ENCODE assay signal across 17 mouse cellular contexts in genomic region chr6:142992971-142993370, GRCm38 (mm10). TPM values are rescaled to one million over a fixed set of nuclear protein-coding genes. Genes with fewer than 3 reads are reported as not detected.
"Had no signal": no experiment of that assay in that cellular context is flagged by ENCODE, and none has a peak within 500 bp of the region (broad histone marks: within the 10 kb centered on the region; RNA-seq: fewer than 3 reads in every experiment).

No protein-coding gene starts in this region.

- H3K27ac ChIP-seq: limb, embryonic 12.5 days; limb, embryonic 15.5 days; liver, embryonic 14.5 days; macrophage had no signal

- H3K4me3 ChIP-seq: kidney, embryonic 15.5 days; limb, embryonic 12.5 days; limb, embryonic 15.5 days; myocyte; neural tube, embryonic 13.5 days had no signal

- ATAC-seq: liver, postnatal 0 days; lung, postnatal 0 days had no signal

- DNase-seq: kidney, adult 11 months; kidney, adult 8-10 months; left cerebral cortex, postnatal 4 days; liver, postnatal 0 days; lung, embryonic 14.5 days; right cerebral cortex, postnatal 25 days; spleen, adult 18-20 months had no signal

- H3K9me3 ChIP-seq: kidney, embryonic 15.5 days; limb, embryonic 12.5 days; limb, embryonic 15.5 days; neural tube, embryonic 13.5 days had no signal

- H3K27me3 ChIP-seq: kidney, embryonic 15.5 days; limb, embryonic 12.5 days; limb, embryonic 15.5 days; neural tube, embryonic 13.5 days had no signal

- H3K4me2 ChIP-seq: kidney, embryonic 15.5 days; limb, embryonic 12.5 days; limb, embryonic 15.5 days; liver, embryonic 11.5 days; lung, embryonic 14.5 days; neural tube, embryonic 13.5 days had no signal

- H3K36me3 ChIP-seq: kidney, embryonic 15.5 days; limb, embryonic 12.5 days; limb, embryonic 15.5 days; neural tube, embryonic 13.5 days had no signal

- H3K9ac ChIP-seq: kidney, embryonic 15.5 days; limb, embryonic 12.5 days; limb, embryonic 15.5 days; liver, embryonic 14.5 days; liver, postnatal 0 days; lung, embryonic 14.5 days; neural tube, embryonic 13.5 days had no signal

RNA-seq across cellular contexts. Expression of gene St8sia1, which starts 28.7 kb away (rescaled TPM):
- total RNA-seq: monocyte, adult 5-6 weeks had no signal
